Mouse (Mus musculus): ENCODE measurements at regions not wholly inside any gene's neighbourhood (a gene's known extent, or its start where the extent isn't known, plus 50 kb on each side); places are given as distances from the start of the nearest gene placed in this dataset.

DNA sequence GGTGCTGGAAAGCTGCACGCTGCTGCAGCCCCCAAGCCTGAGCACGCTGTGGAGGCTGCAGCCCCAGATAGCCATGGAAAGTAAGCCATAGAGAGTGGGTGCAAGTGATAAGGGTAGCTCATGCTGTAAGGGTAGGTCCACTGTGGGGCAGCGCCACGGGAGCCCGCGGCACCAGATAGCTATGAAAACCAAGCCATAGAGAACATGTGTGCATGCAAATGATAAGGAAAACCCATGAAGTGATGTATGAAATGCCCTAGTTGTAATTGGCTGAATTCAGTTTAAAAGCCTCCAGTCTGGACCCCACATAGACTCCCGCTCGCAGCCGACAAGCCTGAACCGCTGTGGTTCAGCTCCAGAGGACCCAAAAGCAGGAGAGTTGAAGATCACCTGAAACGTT, 58.8 kb upstream of the L3mbtl3 start:
- DNase-seq (ENCODE audit: low spot score in 2 of 2) = no peak

GRCm38 (mm10) chr10:26440720-26441119, 64.9 kb upstream of the L3mbtl3 start:
- no peak for DNase-seq (ENCODE audit: low spot score in 2 of 2)

GRCm38 (mm10) chr10:26484311-26484710, 108.5 kb upstream of the L3mbtl3 start:
- no peak for DNase-seq (ENCODE audit: low spot score in 2 of 2)

GRCm38 (mm10) chr10:26491351-26491750, 115.6 kb upstream of the L3mbtl3 start:
- DNase-seq (ENCODE audit: low spot score in 2 of 2) = peak in 1 of 2 experiments; percentile 18

DNA sequence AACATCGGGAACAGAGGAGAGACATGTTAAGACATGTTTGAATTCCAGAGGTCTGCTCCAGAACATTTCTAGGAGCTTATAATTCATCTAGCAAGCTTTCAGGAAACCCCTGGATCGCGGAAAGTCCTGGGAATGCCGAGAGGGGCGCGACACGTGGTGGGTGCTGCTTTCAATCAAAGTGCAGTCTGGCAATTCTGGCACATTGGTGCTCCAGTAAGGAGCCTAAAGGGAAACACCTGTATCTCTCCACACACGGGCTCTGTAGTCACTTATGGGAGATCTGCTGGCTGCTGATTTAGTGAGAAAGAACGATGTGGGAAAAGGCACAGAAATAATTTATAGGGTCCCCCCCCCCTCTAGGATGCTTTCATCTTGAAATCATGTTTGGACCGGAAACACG, 116.4 kb upstream of the L3mbtl3 start:
- no peak for DNase-seq (ENCODE audit: low spot score in 2 of 2)

DNA sequence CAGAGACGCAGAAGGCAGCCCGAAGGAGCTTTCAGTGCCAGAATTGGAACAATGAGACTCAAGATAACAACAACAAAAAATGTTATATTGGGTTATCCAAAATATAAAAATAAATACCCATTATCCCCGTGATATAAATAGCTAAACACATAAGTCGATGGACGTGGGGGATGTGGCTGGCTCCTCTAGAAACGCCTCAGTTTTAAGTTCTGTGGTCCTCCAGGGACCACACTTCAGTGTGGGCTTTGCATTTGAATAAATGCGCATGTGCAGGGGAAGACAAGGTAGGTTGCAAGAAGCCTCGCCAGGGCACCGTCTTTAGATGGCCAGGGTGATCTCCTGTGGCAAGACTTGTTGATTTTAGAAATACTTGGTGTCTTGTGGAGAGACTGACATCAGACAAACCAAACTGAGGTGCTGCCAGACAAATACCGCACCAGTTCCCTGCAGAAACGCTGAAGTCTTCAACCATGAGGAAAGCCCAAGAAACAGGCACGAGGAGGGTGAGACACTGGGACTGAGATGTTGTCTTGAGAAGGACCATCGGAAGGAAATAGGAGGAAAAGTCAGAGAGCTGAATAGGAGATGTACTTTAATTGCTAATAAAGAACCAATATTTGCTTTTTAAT, 117.2 kb upstream of the L3mbtl3 start:
- no peak for DNase-seq (ENCODE audit: low spot score in 2 of 2)

DNA sequence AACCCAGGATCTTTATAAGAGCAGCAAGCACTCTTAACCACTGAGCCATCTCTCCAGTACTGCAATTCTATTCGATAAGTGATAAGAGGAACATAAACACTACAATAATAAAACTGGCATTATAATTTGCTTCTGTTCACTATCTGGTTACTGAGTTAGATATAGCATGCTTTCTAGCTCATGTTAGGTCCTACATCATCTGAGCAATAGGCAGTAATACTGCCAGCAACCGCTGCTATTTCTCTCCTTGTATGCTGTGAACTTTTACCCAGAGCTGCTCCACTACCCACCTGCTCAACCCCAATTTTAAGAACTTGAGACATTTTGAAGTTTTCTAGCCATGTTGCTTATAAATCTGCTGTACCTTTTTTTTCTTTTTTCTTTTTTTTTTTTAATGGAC, 118.0 kb upstream of the L3mbtl3 start:
- DNase-seq (ENCODE audit: low spot score in 2 of 2) = no peak

GRCm38 (mm10) chr10:26494380-26494781, 118.6 kb upstream of the L3mbtl3 start:
- DNase-seq (ENCODE audit: low spot score in 2 of 2) = no peak

DNA sequence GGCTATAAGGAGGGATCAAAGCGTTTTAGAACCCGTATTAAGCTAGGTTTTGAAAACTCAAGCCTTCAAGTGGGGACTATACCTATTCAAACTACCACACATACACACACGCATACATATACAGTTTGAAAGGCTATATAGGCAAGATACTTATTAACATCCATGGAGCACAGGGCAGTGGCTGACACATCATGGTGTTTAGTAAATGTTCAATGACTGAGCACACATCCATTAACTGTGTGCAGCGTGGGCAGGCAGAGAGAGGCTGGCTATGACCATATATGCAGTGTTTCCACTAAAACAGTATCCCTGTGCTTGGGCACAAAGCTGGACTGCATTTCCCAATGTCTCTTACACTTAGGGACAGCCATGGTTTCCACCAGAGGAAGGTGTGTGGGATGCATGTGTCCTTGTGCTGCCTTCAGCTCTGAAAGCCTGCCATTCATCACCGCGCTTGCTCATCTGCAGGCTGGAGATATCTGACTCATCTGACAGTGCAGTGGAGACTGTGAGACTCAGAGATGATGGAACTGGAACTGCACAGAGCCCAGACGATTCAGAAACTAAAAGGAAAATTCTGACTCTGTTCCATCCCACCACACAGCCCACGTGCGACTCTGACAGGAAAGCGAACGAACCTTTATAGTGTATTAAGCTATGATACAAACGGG, 124.6 kb upstream of the L3mbtl3 start:
- DNase-seq (ENCODE audit: low spot score in 2 of 2) = peak; percentile 21 to 38

GRCm38 (mm10) chr10:26520879-26521278, 145.1 kb upstream of the L3mbtl3 start:
- DNase-seq (ENCODE audit: low spot score in 2 of 2) = no peak

DNA sequence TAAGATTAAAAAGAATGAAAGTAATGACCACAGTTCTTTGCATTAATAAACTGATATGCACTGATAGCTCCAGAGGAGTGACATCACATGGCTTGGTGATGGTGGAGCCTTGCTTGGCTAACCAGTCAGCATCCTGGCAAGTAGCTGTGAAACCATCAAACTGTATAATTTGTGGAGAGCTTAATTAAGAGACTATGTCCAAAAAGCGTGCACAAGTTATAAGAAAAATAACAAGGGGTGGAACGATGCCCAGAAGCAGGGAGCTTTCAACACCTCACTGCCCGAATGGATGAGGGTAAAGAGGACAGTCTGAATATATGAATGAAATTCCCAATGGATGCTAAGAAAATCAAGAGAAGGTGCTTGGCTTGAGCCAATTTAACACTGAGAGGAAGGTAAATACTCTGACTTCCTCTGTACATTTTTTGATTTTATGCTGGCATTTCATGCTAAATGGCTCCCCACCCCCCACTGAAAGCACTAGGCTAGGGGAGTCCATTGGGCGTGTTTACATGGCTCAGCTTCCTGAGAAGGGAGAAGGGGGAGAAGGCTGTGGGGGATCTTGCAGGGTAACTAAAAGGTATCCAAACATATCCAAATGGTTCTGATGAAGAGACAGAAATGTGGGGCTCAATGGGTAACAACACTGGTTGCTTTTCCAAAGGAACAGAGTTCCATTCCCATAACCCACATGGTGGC, 150.2 kb upstream of the L3mbtl3 start:
- no peak for DNase-seq (ENCODE audit: low spot score in 2 of 2)

- no peak for DNase-seq (ENCODE audit: low spot score in 2 of 2)
Measured at GRCm38 (mm10) chr10:26540189-26540588, 164.4 kb upstream of the L3mbtl3 start.

- DNase-seq (ENCODE audit: low spot score in 2 of 2) = no peak
Measured at GRCm38 (mm10) chr10:26544061-26544460, 168.3 kb upstream of the L3mbtl3 start.

- no peak for DNase-seq (ENCODE audit: low spot score in 2 of 2)
Measured at GRCm38 (mm10) chr10:26544796-26545195, 169.0 kb upstream of the L3mbtl3 start.

- DNase-seq (ENCODE audit: low spot score in 2 of 2) = no peak
Measured at GRCm38 (mm10) chr10:26556246-26556645, 180.5 kb upstream of the L3mbtl3 start.

GRCm38 (mm10) chr10:26558118-26558517, 182.3 kb upstream of the L3mbtl3 start:
- no peak for DNase-seq (ENCODE audit: low spot score in 2 of 2)

GRCm38 (mm10) chr10:26559323-26559722, 183.6 kb upstream of the L3mbtl3 start:
- DNase-seq (ENCODE audit: low spot score in 2 of 2) = no peak

GRCm38 (mm10) chr10:26560456-26560855, 184.7 kb upstream of the L3mbtl3 start:
- no peak for DNase-seq (ENCODE audit: low spot score in 2 of 2)

DNA sequence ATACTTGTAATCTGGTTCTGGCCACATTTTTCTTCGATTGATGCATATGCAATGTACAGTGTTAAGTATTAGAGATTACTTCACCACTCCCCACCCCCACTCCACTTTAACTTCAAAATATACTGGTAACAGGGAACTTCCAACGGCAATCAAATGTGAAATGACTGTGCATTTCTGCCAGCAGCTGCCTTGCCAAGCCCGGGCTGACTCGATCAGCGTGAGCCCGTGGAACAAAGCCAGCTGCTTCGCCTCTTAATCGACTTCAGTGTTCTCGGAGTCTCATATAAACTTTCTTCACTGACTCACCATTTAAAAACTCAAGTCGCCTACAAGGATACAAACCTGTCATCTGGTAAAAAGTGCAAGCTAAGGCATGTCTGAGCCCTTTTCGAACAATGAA, 188.7 kb upstream of the L3mbtl3 start:
- DNase-seq (ENCODE audit: low spot score in 2 of 2) = peak; percentile 20 to 39

DNA sequence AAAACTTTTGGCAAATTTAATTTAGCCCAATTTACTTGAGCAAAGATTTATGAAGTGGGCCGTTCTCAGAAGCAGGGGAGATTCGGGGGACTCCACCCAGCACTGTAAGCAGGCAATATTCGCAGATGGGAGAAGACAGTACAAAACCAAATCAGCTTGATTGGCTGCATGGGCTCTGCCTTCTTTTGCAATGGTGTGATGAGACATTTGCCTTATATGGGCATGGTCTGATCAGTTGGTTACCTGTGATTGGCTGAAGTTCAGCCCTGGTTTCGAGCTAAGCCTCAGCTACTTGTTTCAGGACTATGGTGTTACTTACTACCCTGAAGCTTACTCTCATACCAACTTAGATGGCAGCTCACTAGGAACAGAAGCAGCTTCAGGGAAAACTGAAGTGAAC, 185.6 kb upstream of the Arhgap18 start:
- DNase-seq (ENCODE audit: low spot score in 2 of 2) = no peak

- DNase-seq (ENCODE audit: low spot score in 2 of 2) = no peak
Measured at GRCm38 (mm10) chr10:26570468-26570867, 182.8 kb upstream of the Arhgap18 start.

DNA sequence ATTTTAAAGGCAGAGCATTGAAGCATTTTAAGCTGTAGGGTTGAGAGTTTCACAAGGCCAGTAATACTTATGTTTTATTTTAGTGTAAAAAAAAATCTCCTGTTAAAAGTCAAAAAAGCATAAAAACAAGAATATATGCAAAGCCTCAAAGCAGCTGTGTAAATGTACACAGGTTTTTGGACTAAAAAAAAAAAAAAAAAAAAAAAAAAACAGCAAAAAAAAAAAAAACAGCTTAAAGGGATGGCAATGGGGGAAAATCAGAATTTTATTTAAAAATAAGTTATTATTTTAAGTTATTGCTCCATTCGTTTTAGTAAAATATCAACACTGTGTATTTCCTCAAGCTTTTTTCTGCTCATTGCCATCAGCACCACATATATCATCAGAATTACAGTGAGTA, 181.8 kb upstream of the Arhgap18 start:
- no peak for DNase-seq (ENCODE audit: low spot score in 2 of 2)

- no peak for DNase-seq (ENCODE audit: low spot score in 2 of 2)
Measured at GRCm38 (mm10) chr10:26576153-26576552, 177.1 kb upstream of the Arhgap18 start.
